Mouse (Mus musculus): ENCODE measurements around the gene Zfp972. TPM values are rescaled to one million over a fixed set of nuclear protein-coding genes. Genes with fewer than 3 reads are reported as not detected.

The Zfp972 gene
- polyA plus RNA-seq (2017; shearing (Covaris generic)), result not detected

GRCm38 (mm10) chr2:177925563-177926103 is at the start of gene Zfp972:
Gene Zfp972, minus strand, starts transcription at chr2:177925613.

GRCm38 (mm10) chr2:177957145-177957544 is 31.7 kb upstream of the Zfp972 start, which contains the start of gene Gm14326:
Gene Gm14326, minus strand, starts transcription at chr2:177957297.

DNA sequence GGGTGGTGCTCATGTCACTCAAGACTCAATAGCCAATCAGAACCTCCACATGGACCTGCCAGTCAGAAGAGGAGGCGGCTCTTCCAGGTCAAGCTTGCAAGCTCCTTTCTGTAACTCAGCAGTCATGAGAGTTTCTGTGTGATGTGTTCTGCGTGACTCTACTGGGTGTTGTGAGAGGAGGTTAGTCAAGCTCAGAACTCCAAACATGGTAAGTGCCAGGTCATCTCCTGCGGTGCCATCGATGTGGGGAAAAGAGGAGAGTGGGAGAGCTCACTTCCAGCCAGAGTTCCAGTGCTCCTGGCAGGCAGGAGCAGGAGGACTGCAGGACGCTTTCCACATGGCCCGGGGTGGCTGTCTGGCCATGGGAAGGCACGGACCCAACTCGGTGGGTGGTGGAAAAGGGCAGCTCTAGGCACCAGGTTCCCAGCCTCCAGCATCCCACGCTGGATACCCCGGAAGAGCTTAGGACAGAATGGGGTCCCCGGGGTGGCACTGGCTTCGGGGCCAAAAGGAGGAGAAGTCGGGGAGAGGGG is 28.3 kb downstream of the Zfp972 start, which contains the start of gene Gm14327:
TSS of gene Gm14327 (plus strand) at position 51 of the 533 bp plus-strand sequence.

Other genes starting within 250 kb of the Zfp972 start
- gene Gm14322, start 166.3 kb downstream of the Zfp972 start, polyA plus RNA-seq (2017; shearing (Covaris generic)), result 1 to 10 TPM in 1 of 2 experiments, not detected in 1; 1.0 TPM
- gene Gm14325, start 85.3 kb downstream of the Zfp972 start, polyA plus RNA-seq (2017; shearing (Covaris generic)), result 10 to 100 TPM; 11.9 to 13.7 TPM
- gene Gm14327, start 28.5 kb downstream of the Zfp972 start, polyA plus RNA-seq (2017; shearing (Covaris generic)), result under 1 TPM; 0.61 to 0.71 TPM
- 10 to 100 TPM in 1 of 2 experiments, 1 to 10 TPM in 1; 7.0 to 12.8 TPM for gene Gm14326, start 31.7 kb upstream of the Zfp972 start, polyA plus RNA-seq (2017; shearing (Covaris generic))
- 1 to 10 TPM; 8.5 to 9.0 TPM for gene Zfp971, start 97.7 kb upstream of the Zfp972 start, polyA plus RNA-seq (2017; shearing (Covaris generic))
- gene Zfp931, start 152.9 kb upstream of the Zfp972 start, polyA plus RNA-seq (2017; shearing (Covaris generic)), result 10 to 100 TPM; 10.9 to 16.3 TPM
- gene Phactr3, start 193.4 kb upstream of the Zfp972 start, polyA plus RNA-seq (2017; shearing (Covaris generic)), result under 1 TPM; 0.24 to 0.49 TPM